Mouse (Mus musculus): Measurements from ENCODE around the gene Gm13043. TPM values are rescaled to one million over a fixed set of nuclear protein-coding genes. Genes with fewer than 3 reads are reported as not detected.
"Not testable (repeated sequence)": the region's sequence is repeated elsewhere in the genome, so short reads cannot be mapped to it uniquely, and the experiment has no call there.

Gene Gm13043
- polyA plus RNA-seq (2012) = not detected in 2 replicates

DNA sequence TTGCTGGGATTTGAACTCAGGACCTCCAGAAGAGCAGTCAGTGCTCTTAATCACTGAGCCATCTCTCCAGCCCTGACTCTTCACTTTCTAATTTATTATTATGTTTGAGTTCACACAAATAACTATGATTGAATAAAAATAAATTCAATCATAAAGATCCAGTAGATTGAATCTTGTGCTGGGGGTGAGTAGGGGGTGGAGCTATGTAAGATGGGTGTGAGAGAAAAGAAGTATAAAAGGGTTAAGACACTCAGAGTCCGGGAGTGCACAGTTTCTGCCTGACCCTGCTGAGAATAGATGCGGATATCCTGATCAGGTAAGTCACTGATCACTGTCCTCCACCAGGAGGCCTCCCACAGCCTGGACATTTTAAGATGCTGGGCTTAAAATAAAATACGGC lies at the start of gene Gm13043:
Gene Gm13043, plus strand, starts transcription at position 301 of the 400 bp plus-strand sequence.
- TF ChIP-seq GATA1 (IDR thresholded peaks at IDR 0.05; ENCODE audit: low read length) = no peak

DNA sequence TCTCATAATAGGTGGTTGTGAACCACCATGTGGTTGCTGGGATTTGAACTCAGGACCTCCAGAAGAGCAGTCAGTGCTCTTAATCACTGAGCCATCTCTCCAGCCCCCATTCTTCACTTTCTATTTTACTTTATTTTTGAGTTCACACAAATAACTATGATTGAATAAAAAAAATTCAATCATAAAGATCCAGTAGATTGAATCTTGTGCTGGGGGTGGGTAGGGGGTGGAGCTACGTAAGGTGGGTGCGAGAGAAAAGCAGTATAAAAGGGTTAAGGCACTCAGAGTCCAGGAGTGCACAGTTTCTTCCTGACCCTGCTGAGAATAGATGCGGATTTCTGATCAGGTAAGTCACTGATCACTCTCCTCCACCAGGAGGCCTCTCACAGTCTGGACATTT lies 24.5 kb downstream of the Gm13043 start, which contains the start of gene Gm13040:
Gene Gm13040, plus strand, starts transcription at position 301 of the 400 bp plus-strand sequence.
- TF ChIP-seq GATA1 (IDR thresholded peaks at IDR 0.05; ENCODE audit: low read length) = not testable (repeated sequence)

- not testable (repeated sequence) for TF ChIP-seq GATA1 (IDR thresholded peaks at IDR 0.05; ENCODE audit: low read length)
These were observed 40.3 kb downstream of the Gm13043 start, which contains the start of the genes BC080695 and Gm13057 for GRCm38 (mm10) chr4:143551400-143551799. BC080695 (plus strand) TSS chr4:143551700. Gm13057 (plus strand) TSS chr4:143551709.

Other genes with a start within 250 kb of the Gm13043 start
- not detected in 2 replicates for gene Pdpn, start 211.8 kb upstream of the Gm13043 start, polyA plus RNA-seq (2012)
- not detected in 2 replicates for gene Lrrc38, start 161.6 kb upstream of the Gm13043 start, polyA plus RNA-seq (2012)
- not detected in 2 replicates for gene Pramel1, start 116.9 kb upstream of the Gm13043 start, polyA plus RNA-seq (2012)
- gene Pramef8, start 98.9 kb upstream of the Gm13043 start, polyA plus RNA-seq (2012) = 0.50 and 0.85 TPM in 2 replicates
- gene Oog4, start 61.0 kb upstream of the Gm13043 start, polyA plus RNA-seq (2012) = not detected in 2 replicates
- not detected in 2 replicates for gene Gm13040, start 24.6 kb downstream of the Gm13043 start, polyA plus RNA-seq (2012)
- not detected in 2 replicates for gene BC080695, start 40.4 kb downstream of the Gm13043 start, polyA plus RNA-seq (2012)
- not detected in 2 replicates for gene Gm13057, start 40.4 kb downstream of the Gm13043 start, polyA plus RNA-seq (2012)
- gene Gm13083, start 103.7 kb downstream of the Gm13043 start, polyA plus RNA-seq (2012) = not detected in 2 replicates
- not detected in 2 replicates for gene Gm13088, start 145.9 kb downstream of the Gm13043 start, polyA plus RNA-seq (2012)
- not detected in 2 replicates for gene Gm13089, start 191.4 kb downstream of the Gm13043 start, polyA plus RNA-seq (2012)
- not detected in 2 replicates for gene Gm13078, start 208.1 kb downstream of the Gm13043 start, polyA plus RNA-seq (2012)